In the genomic region with DNA sequence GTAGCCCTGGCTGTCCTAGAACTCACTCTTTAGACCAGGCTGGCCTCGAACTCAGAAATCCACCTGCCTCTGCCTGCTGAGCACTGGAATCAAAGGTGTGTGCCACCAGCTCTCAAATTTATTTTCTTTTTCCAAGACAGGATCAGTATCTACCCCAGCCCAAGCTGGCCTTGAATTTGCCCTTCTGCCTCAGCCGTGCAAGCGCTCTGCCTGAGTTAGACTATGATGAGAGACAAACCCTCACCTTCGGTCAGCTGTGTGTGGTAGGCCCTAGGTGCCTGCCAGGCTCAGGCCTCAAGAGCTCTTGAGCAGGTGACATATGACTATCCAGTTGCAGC, we compare ENCODE assay signal across 23 mouse cellular contexts. TPM values are rescaled to one million over a fixed set of nuclear protein-coding genes. Genes with fewer than 3 reads are reported as not detected.
DNase-seq lines count a peak whose midpoint lies in the region; ATAC-seq and TF ChIP-seq lines count a peak whose summit lies in the region.
"Had no signal": no experiment of that assay in that cellular context is flagged by ENCODE, and none has a peak within 500 bp of the region (broad histone marks: within the 10 kb centered on the region; RNA-seq: fewer than 3 reads in every experiment).

No protein-coding gene starts in this region.

- WGBS in heart, postnatal 0 days = 87% methylated on average over 4 of the region's 4 CpGs
- WGBS in spleen, adult 2 months = 82% methylated on average over 4 of the region's 4 CpGs
- WGBS in liver, embryonic 11.5 days = 90% methylated on average over 4 of the region's 4 CpGs
- 94% methylated on average over 4 of the region's 4 CpGs for WGBS in macrophage (ENCODE audit: missing documents)
- WGBS in midbrain, postnatal 0 days = 95% methylated on average over 4 of the region's 4 CpGs

- H3K9ac ChIP-seq in heart, postnatal 0 days (replicated peaks; ENCODE audit: low read depth, low read length) = no peak overlapping the region
- no peak overlapping the region for H3K9ac ChIP-seq in liver, embryonic 11.5 days (ENCODE audit: low read depth, low read length)
- H3K9ac ChIP-seq in midbrain, postnatal 0 days (replicated peaks; ENCODE audit: low read length, poor library complexity, severe bottlenecking) = no peak overlapping the region
- H3K9ac ChIP-seq: embryonic facial prominence, embryonic 12.5 days; forebrain, postnatal 0 days had no signal

- no peak for TF ChIP-seq POLR2A in spleen, adult 2 months (IDR thresholded peaks at IDR 0.05; ENCODE audit: low read depth, low read length)

- H3K4me3 ChIP-seq in heart, postnatal 0 days (ENCODE audit: low read depth, low read length) = no peak overlapping the region
- no peak overlapping the region for H3K4me3 ChIP-seq in spleen, adult 2 months (ENCODE audit: extremely low read depth, insufficient read depth, insufficient read length)
- H3K4me3 ChIP-seq in liver, embryonic 11.5 days (ENCODE audit: low read depth, low read length) = no peak overlapping the region
- H3K4me3 ChIP-seq in macrophage (ENCODE audit: inconsistent target) = no peak overlapping the region
- no peak overlapping the region for H3K4me3 ChIP-seq in midbrain, postnatal 0 days (ENCODE audit: low read depth, low read length)
- H3K4me3 ChIP-seq: embryonic facial prominence, embryonic 12.5 days; layer of hippocampus, adult 2 months had no signal

- intact Hi-C loops in heart, postnatal 36 days (cut with DNase I) = no loop called here

- DNase-seq in heart, postnatal 0 days (ENCODE audit: low spot score) = no peak
- DNase-seq in heart, postnatal 36 days = no peak
- DNase-seq in spleen, adult 2 months (ENCODE audit: low read depth in 1 of 2, low spot score in 2 of 2) = no peak
- no peak for DNase-seq in spleen, postnatal 4 days (ENCODE audit: low spot score in 2 of 2)
- DNase-seq in liver, embryonic 11.5 days (ENCODE audit: low spot score) = no peak
- DNase-seq in midbrain, postnatal 0 days (ENCODE audit: low spot score) = no peak
- DNase-seq: cerebellum, adult 8-10 months; forebrain, postnatal 0 days; gastrocnemius, postnatal 14 days; kidney, postnatal 10 days; lung, adult 18-20 months; spleen, adult 18-20 months had no signal

- H3K4me1 ChIP-seq in heart, postnatal 0 days (ENCODE audit: control insufficient read depth, insufficient read depth) = peaks cover 28% of the 10 kb centered on the region
- H3K4me1 ChIP-seq in spleen, adult 2 months (ENCODE audit: control insufficient read depth, insufficient read depth, insufficient read length) = peaks cover 30% of the 10 kb centered on the region; the same call in 1 of the 2 replicates
- peaks cover 28% of the 10 kb centered on the region for H3K4me1 ChIP-seq in liver, embryonic 11.5 days (replicated peaks; ENCODE audit: control insufficient read depth, insufficient read depth, low read length)
- peaks cover 4% of the 10 kb centered on the region; the same call in 1 of the 2 replicates for H3K4me1 ChIP-seq in midbrain, postnatal 0 days (ENCODE audit: insufficient read depth, low read length)

- H3K36me3 ChIP-seq in heart, postnatal 0 days (replicated peaks; ENCODE audit: control insufficient read depth, insufficient read depth, low read length) = peaks cover 22% of the 10 kb centered on the region
- peaks cover 21% of the 10 kb centered on the region; the same call in 1 of the 2 replicates for H3K36me3 ChIP-seq in spleen, adult 2 months (ENCODE audit: control insufficient read depth, insufficient read depth, low read length)
- H3K36me3 ChIP-seq in liver, embryonic 11.5 days (ENCODE audit: control insufficient read depth, insufficient read depth, low read length) = 0 out of 2 replicates have a peak, but pooled peaks cover 6% of the 10 kb centered on the region
- H3K36me3 ChIP-seq in macrophage (ENCODE audit: inconsistent target) = 0 out of 2 replicates have a peak, but pooled peaks cover 6% of the 10 kb centered on the region
- H3K36me3 ChIP-seq in midbrain, postnatal 0 days (ENCODE audit: insufficient read depth, low read length) = no peaks in the 10 kb centered on the region

- TF ChIP-seq CTCF in heart, postnatal 0 days (IDR thresholded peaks at IDR 0.05; ENCODE audit: low read depth) = no peak
- TF ChIP-seq CTCF in spleen, adult 2 months (IDR thresholded peaks at IDR 0.05; ENCODE audit: extremely low read depth, insufficient read depth, insufficient read length, insufficient replicate concordance) = no peak
- no peak for TF ChIP-seq CTCF in midbrain, postnatal 0 days (IDR thresholded peaks at IDR 0.05)

- H3K27ac ChIP-seq in heart, postnatal 0 days (ENCODE audit: low read depth) = peak overlapping the region; percentile 66; the same call in 1 of the 2 replicates
- peak overlapping the region; percentile 70 for H3K27ac ChIP-seq in spleen, adult 2 months (ENCODE audit: insufficient read depth, low read length)
- H3K27ac ChIP-seq in liver, embryonic 11.5 days (ENCODE audit: low read depth, low read length) = peak overlapping the region; percentile 79; the same call in 1 of the 2 replicates
- peak overlapping the region; percentile 98 for H3K27ac ChIP-seq in macrophage
- no peak overlapping the region for H3K27ac ChIP-seq in midbrain, postnatal 0 days (ENCODE audit: low read depth, low read length)

- H3K79me2 ChIP-seq in macrophage (ENCODE audit: inconsistent target) = peaks cover 88% of the 10 kb centered on the region

- no peaks in the 10 kb centered on the region for H3K9me3 ChIP-seq in heart, postnatal 0 days (replicated peaks; ENCODE audit: control insufficient read depth, low read length)
- no peaks in the 10 kb centered on the region for H3K9me3 ChIP-seq in liver, embryonic 11.5 days (ENCODE audit: control insufficient read depth, low read length)
- no peaks in the 10 kb centered on the region for H3K9me3 ChIP-seq in midbrain, postnatal 0 days (ENCODE audit: low read length)
- H3K9me3 ChIP-seq: embryonic facial prominence, embryonic 12.5 days; G1E had no signal

- TF ChIP-seq EP300 in heart, postnatal 0 days (IDR thresholded peaks at IDR 0.05; ENCODE audit: low read depth) = no peak

- ATAC-seq in heart, postnatal 0 days (ENCODE audit: insufficient read depth, low read depth) = no peak
- no peak for ATAC-seq in liver, embryonic 11.5 days (replicated peaks; ENCODE audit: low FRiP score)
- ATAC-seq in midbrain, postnatal 0 days (ENCODE audit: low FRiP score) = no peak
- ATAC-seq: forebrain, postnatal 0 days; inflammation-experienced regulatory T-cells, adult 6 months; midbrain, embryonic 16.5 days had no signal

- H3K4me2 ChIP-seq in heart, postnatal 0 days (ENCODE audit: low read depth, low read length) = no peak overlapping the region
- H3K4me2 ChIP-seq in liver, embryonic 11.5 days = no peak overlapping the region
- no peak overlapping the region for H3K4me2 ChIP-seq in midbrain, postnatal 0 days (ENCODE audit: low read depth, low read length, poor library complexity, severe bottlenecking)

- no peaks in the 10 kb centered on the region for H3K27me3 ChIP-seq in heart, postnatal 0 days (ENCODE audit: control insufficient read depth, insufficient read depth, low read length)
- H3K27me3 ChIP-seq in spleen, adult 2 months (ENCODE audit: control insufficient read depth, insufficient read depth, low read length) = no peaks in the 10 kb centered on the region
- H3K27me3 ChIP-seq in liver, embryonic 11.5 days (replicated peaks; ENCODE audit: control insufficient read depth, insufficient read depth, low read length) = no peaks in the 10 kb centered on the region
- H3K27me3 ChIP-seq in midbrain, postnatal 0 days (ENCODE audit: insufficient read depth, low read length) = no peaks in the 10 kb centered on the region
- H3K27me3 ChIP-seq: embryonic facial prominence, embryonic 12.5 days had no signal

RNA-seq across cellular contexts. Expression of a gene that starts 5.5 kb away (rescaled TPM):
- total RNA-seq in heart, postnatal 0 days (2014; rRNA removed; ENCODE audit: low replicate concordance) = 44.4 and 102 TPM in 2 replicates
- 49.8 and 53.6 TPM in 2 replicates for polyA plus RNA-seq in heart, postnatal 0 days (2015; fragmentation: Nextera tagmentation; extraction: Ambion mirVana)
- 10 to 100 TPM; 56.4 to 61.5 TPM for total RNA-seq in heart, postnatal 36 days (2021)
- polyA plus RNA-seq in spleen, adult 2 months (2012; rRNA removed) = 28.2 and 33.2 TPM in 2 replicates
- 18.6 and 20.4 TPM in 2 replicates for polyA plus RNA-seq in liver, embryonic 11.5 days (2014; fragmentation: Nextera tagmentation; extraction: Ambion mirVana)
- 1,000 to 10,000 TPM in 14 of 26 experiments, 100 to 1,000 TPM in 12; 263 to 1,825 (median 1,068) TPM for total RNA-seq in macrophage (2018; cell fraction: chromatin; rRNA removed)
- 100 to 1,000 TPM in 22 of 26 experiments, 10 to 100 TPM in 4; 87.0 to 559 (median 288) TPM for total RNA-seq in macrophage (2018; cell fraction: cytosol; rRNA removed)
- 1,000 to 10,000 TPM in 17 of 26 experiments, 100 to 1,000 TPM in 9; 365 to 1,587 (median 1,196) TPM for total RNA-seq in macrophage (2018; cell fraction: nucleus; rRNA removed)
- 53.3 to 68.2 TPM (median 67.9 TPM) in 3 replicates for polyA plus RNA-seq in macrophage (2018)
- 15.3 and 17.4 TPM in 2 replicates for total RNA-seq in midbrain, postnatal 0 days (2014; rRNA removed)
- 15.8 and 16.7 TPM in 2 replicates for polyA plus RNA-seq in midbrain, postnatal 0 days (2015; fragmentation: Nextera tagmentation; extraction: Ambion mirVana)

RNA-seq across cellular contexts. Expression of a gene that starts 21.1 kb away (rescaled TPM):
- not detected in 2 replicates for total RNA-seq in heart, postnatal 0 days (2014; rRNA removed; ENCODE audit: low replicate concordance)
- polyA plus RNA-seq in heart, postnatal 0 days (2015; fragmentation: Nextera tagmentation; extraction: Ambion mirVana) = not detected in 2 replicates
- not detected for total RNA-seq in heart, postnatal 36 days (2021)
- 0.15 TPM in 1 of 2 replicates, not detected in the other for polyA plus RNA-seq in spleen, adult 2 months (2012; rRNA removed)
- not detected in 2 replicates for polyA plus RNA-seq in liver, embryonic 11.5 days (2014; fragmentation: Nextera tagmentation; extraction: Ambion mirVana)
- total RNA-seq in macrophage (2018; cell fraction: chromatin; rRNA removed) = not detected
- total RNA-seq in macrophage (2018; cell fraction: cytosol; rRNA removed) = not detected
- not detected for total RNA-seq in macrophage (2018; cell fraction: nucleus; rRNA removed)
- polyA plus RNA-seq in macrophage (2018) = not detected in 3 replicates
- total RNA-seq in midbrain, postnatal 0 days (2014; rRNA removed) = not detected in 2 replicates
- polyA plus RNA-seq in midbrain, postnatal 0 days (2015; fragmentation: Nextera tagmentation; extraction: Ambion mirVana) = 0.16 TPM in 1 of 2 replicates, not detected in the other
- total RNA-seq: forebrain, postnatal 0 days; gastrocnemius, postnatal 14 days; layer of hippocampus, adult 2 months; left cerebral cortex, postnatal 36 days; megakaryocyte-erythroid progenitor cell, adult 5-6 weeks had no signal
- polyA plus RNA-seq: cortical plate, adult 2 months; embryonic facial prominence, embryonic 12.5 days; G1E; hindbrain, embryonic 11.5 days; inflammation-experienced regulatory T-cells, adult 6 months; midbrain, embryonic 16.5 days; neural tube, embryonic 11.5 days had no signal
